Mouse (Mus musculus): ENCODE results near the gene A030003K21Rik.
"Not testable (repeated sequence)": the region's sequence is repeated elsewhere in the genome, so short reads cannot be mapped to it uniquely, and the experiment has no call there.

Gene A030003K21Rik

GRCm38 (mm10) chr1:82943295-82943694 lies at the start of gene A030003K21Rik:
TSS of gene A030003K21Rik (minus strand) at chr1:82943388.
- DNase-seq (ENCODE audit: low read depth in 2 of 2, low spot score in 2 of 2) = not testable (repeated sequence)

DNA sequence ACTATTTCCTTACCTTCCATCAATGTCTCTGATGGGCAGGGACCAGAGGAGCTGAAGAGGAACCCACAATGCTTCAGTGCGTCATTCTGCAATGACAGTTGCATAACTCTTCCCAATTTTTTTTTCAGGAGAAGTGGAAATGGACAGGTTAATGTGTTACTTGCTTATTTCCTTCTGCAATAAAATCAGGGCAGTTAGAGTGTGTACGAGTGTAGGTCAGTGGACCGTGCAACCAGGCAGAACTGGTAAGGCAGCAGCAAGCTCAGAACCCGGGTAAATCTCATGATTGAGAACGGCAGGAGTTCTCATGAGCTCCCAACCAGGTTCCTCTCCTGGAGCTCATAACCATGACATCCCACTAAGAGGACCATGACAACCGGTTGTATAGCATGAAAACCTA lies 48.9 kb upstream of the A030003K21Rik start:
- no peak for DNase-seq (ENCODE audit: low read depth in 2 of 2, low spot score in 2 of 2)

GRCm38 (mm10) chr1:82991596-82991995 lies 48.4 kb upstream of the A030003K21Rik start:
- DNase-seq (ENCODE audit: low read depth in 2 of 2, low spot score in 2 of 2) = no peak

- no peak for DNase-seq (ENCODE audit: low read depth in 2 of 2, low spot score in 2 of 2)
Measured at GRCm38 (mm10) chr1:82991062-82991461, 47.9 kb upstream of the A030003K21Rik start.

DNA sequence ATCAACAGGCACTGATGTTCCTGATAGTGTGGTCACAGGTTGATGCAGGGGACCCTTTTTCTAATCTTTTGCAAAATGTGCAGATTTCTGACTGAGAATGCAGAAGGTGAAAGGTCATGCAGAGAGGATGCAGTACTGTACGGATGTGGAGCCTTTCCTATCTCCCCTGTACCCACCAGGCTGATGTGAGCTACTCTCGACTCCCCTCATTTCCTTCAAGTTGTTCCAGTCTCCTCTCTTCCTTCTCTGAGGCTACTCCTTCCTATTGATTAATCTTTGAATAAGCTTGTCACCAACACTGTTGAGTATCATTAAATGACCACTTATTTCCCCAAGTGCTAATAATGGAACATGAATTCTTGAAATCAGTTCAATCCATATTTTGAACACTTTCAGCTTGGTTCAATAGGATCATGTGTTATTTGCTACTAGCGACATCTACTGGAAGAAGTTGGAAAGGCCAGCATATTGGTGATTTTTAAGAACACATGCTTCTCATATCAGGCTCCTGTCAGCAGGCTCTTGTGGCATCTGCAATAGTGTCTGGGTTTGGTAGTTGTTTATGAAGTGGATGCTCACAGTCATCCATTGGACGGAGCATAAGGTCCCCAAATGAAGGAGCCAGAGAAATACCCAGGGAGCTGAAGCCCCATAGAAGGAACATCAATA lies 44.5 kb upstream of the A030003K21Rik start:
- DNase-seq (ENCODE audit: low read depth in 2 of 2, low spot score in 2 of 2) = peak; percentile 46 to 61

GRCm38 (mm10) chr1:82986738-82987137 lies 43.5 kb upstream of the A030003K21Rik start:
- DNase-seq (ENCODE audit: low read depth in 2 of 2, low spot score in 2 of 2) = no peak

DNA sequence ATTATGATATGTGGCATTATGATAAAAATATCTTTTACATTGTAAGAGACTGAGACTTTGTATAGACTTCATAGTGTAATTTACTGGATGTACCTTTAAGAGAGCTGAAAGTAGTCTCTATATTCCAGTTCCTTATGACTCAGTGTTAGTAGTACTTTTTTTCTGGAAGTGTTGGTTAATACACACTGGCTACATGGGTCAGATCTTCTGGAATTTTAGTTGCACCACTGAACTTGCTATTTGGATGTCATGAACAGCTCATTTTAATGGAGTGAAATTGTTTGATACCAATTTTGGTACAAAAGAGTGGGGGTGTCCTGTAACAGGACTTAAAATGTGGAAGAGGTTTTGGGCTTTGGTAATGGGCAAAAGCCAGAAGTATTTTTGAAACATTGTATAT lies 34.7 kb upstream of the A030003K21Rik start:
- no peak for DNase-seq (ENCODE audit: low read depth in 2 of 2, low spot score in 2 of 2)

DNA sequence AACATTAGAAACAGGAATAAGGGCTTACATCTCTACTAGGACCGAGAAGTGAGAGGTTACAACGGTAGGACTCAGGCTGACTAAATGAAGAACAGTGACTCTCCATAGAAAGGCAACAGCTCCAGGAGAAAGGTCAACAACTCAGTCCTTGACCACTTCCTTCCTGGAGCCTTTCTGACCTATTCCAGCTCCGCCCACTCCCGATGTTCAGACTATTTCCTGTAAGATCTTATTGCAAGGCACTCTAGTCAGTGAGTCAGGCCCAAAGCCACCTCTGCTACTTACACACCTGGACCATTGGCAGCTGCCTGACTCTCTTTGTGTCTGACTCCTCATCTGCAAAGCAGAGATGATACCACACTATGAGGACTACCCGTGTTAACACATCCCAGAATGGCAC lies 32.6 kb upstream of the A030003K21Rik start:
- DNase-seq (ENCODE audit: low read depth in 2 of 2, low spot score in 2 of 2) = no peak

GRCm38 (mm10) chr1:82974342-82974741 lies 31.2 kb upstream of the A030003K21Rik start:
- DNase-seq (ENCODE audit: low read depth in 2 of 2, low spot score in 2 of 2) = no peak

- DNase-seq (ENCODE audit: low read depth in 2 of 2, low spot score in 2 of 2) = peak in 1 of 2 experiments; percentile 42
Measured at GRCm38 (mm10) chr1:82973901-82974300, 30.7 kb upstream of the A030003K21Rik start.

DNA sequence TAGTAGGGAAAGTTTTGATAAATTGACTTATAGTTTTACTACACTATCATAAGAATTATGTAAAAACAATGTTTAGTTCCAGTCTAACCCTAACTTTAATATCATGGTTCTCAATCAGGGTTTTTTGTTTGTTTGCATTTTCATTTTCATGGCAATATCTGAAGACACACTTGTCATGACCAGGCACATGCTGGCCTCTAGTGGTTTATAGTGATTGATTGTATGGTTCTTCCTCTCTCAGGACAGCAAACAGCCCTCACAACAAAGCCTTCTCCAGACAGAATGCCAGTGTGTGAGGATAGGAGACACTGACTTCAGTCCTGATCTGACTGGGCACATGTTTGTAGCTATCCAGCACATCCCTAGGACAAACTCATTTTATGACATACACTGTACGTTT lies 30.1 kb upstream of the A030003K21Rik start:
- no peak for DNase-seq (ENCODE audit: low read depth in 2 of 2, low spot score in 2 of 2)

GRCm38 (mm10) chr1:82972046-82972445 lies 28.9 kb upstream of the A030003K21Rik start:
- DNase-seq (ENCODE audit: low read depth in 2 of 2, low spot score in 2 of 2) = no peak

- DNase-seq (ENCODE audit: low read depth in 2 of 2, low spot score in 2 of 2) = no peak
Measured at GRCm38 (mm10) chr1:82966413-82966812, 23.2 kb upstream of the A030003K21Rik start.

- no peak for DNase-seq (ENCODE audit: low read depth in 2 of 2, low spot score in 2 of 2)
Measured at GRCm38 (mm10) chr1:82959870-82960385, 16.7 kb upstream of the A030003K21Rik start, which contains the start of gene Gm47955. TSS of gene Gm47955 (plus strand) at chr1:82960286.

DNA sequence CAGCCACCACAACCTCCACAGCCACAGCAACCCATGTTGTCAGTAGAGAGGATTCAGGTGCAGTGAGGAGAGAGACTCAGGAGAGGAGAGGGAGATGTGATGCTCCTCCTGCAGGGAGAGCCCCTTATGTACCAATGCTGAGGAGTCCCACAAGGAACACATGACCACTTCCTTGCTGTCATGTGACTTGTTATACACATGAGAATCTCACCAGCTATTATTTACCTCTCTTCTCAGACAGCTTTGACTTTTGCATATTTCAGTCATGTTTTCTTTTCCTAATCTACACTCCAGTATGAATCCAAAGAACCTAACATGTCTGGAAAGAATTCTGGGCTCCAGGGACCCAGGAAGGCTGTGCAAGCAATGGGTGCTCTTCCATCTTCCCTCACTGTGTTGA lies 12.7 kb upstream of the A030003K21Rik start, which contains the start of gene Gm7544:
Gm7544 (minus strand) TSS at position 101 of the 400 bp plus-strand sequence.
- not testable (repeated sequence) for DNase-seq (ENCODE audit: low read depth in 2 of 2, low spot score in 2 of 2)

DNA sequence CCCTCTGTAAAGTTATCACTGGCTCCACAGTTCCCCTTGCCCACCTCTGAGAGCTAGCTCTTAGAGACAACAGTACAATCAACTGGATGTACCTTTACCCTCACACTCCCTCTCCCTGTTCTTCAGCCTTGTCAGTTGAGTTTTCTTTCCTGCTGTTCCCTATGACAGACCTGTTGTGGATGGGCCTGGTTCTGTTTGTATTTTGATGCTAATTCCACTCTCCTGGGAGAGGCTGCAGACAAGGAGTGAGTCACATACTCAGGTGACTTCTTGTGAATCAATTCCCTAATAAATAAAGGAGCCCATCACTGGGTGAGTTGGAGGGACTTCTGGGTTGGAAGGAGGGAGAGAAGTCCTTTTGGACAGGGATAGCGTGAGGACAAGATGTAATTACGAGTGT lies 5.4 kb upstream of the A030003K21Rik start:
- no peak for DNase-seq (ENCODE audit: low read depth in 2 of 2, low spot score in 2 of 2)

DNA sequence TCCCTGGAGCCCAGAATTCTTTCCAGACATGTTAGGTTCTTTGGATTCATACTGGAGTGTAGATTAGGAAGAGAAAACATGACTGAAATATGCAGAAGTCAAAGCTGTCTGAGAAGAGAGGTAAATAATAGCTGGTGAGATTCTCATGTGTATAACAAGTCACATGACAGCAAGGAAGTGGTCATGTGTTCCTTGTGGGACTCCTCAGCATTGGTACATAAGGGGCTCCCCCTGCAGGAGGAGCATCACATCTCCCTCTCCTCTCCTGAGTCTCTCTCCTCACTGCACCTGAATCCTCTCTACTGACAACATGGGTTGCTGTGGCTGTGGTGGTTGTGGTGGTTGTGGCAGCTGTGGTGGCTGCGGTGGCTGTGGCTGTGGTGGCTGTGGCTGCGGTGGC lies 2.8 kb upstream of the A030003K21Rik start:
- DNase-seq (ENCODE audit: low read depth in 2 of 2, low spot score in 2 of 2) = peak in 1 of 2 experiments; percentile 7

GRCm38 (mm10) chr1:82942505-82942904 lies 683 bp downstream of the A030003K21Rik start:
- not testable (repeated sequence) for DNase-seq (ENCODE audit: low read depth in 2 of 2, low spot score in 2 of 2)

DNA sequence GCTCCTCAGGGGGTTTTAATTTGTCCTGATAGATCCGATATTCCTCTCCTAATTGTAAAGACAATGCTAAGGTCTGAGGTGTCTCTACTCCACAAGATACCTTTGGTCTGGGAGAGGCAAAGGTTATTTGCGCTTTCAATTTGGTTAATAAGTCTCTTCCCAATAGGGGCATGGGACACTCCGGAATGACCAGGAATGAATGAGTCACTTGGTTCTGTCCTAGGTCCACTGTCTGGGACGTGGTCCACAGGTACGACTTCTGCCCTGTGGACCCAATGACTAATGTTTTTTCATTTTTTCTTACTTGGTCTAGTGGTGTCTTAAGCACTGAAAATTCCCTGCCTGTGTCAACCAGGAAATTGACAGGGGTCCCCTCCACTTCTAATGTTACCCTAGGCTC lies 4.5 kb downstream of the A030003K21Rik start:
- no peak for DNase-seq (ENCODE audit: low read depth in 2 of 2, low spot score in 2 of 2)

GRCm38 (mm10) chr1:82931326-82931725 lies 11.9 kb downstream of the A030003K21Rik start, which contains the start of gene Gm6217:
TSS of gene Gm6217 (minus strand) at chr1:82931399.
- not testable (repeated sequence) for DNase-seq (ENCODE audit: low read depth in 2 of 2, low spot score in 2 of 2)

DNA sequence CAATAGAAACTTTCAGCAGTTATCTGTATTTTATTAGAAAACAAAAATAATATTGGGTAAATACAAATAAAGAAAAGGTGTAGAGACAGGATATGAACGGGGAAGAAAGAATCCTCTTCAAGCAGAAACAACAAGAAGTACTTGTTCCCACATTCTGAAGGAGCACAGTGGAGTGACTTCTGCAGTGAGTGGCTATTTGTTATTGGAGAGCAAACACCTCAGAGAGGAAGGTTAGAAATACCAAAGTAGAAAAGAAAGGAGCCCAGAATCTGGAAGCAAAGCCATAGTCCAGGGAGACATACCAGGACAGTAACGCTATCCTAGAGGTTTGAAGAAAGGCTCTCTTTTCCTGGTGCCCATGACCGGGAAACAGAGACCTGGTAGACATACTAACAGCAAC lies 12.6 kb downstream of the A030003K21Rik start:
- DNase-seq (ENCODE audit: low read depth in 2 of 2, low spot score in 2 of 2) = not testable (repeated sequence)

DNA sequence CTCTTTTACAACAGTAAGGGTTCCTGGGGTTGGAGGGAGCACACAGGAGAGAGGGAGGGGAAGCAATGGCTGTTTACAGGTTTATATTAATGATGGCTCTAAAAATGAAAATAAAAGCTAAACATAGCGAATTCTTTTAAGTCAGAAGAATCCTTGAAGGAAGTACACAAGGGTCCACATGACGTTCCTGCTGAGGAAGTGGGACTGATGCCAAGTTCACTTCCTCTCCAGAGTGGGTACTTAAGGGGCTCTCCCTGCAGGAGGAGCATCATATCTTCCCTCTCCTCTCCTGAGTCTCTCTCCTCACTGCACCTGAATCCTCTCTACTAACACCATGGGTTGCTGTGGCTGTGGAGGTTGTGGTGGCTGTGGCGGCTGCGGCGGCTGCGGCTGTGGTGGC lies 18.5 kb downstream of the A030003K21Rik start, which contains the start of gene A030014E15Rik:
A030014E15Rik (plus strand) TSS at position 268 of the 400 bp plus-strand sequence.
- DNase-seq (ENCODE audit: low read depth in 2 of 2, low spot score in 2 of 2) = no peak
